Mouse (Mus musculus) testis, adult 2 months (tissue): ENCODE data around the gene Map1lc3a. TPM values are rescaled to one million over a fixed set of nuclear protein-coding genes. Genes with fewer than 3 reads are reported as not detected.

Experiments used
- H3K27ac ChIP-seq: fragments of 200-500 bp; 2 replicates; pipeline ENCODE4 v1.5.1; 2012; ENCODE audit warnings: low read depth, low read length; ENCODE audit not compliant: control insufficient read depth, insufficient read depth
- H3K27me3 ChIP-seq: fragments of 200-500 bp; 2 replicates; pipeline ENCODE4 v1.6.1; 2012; ENCODE audit warnings: mild to moderate bottlenecking, low read length, moderate library complexity; ENCODE audit not compliant: control insufficient read depth, insufficient read depth
- H3K36me3 ChIP-seq: fragments of 200-500 bp; 2 replicates; pipeline ENCODE4 v1.6.1; 2012; ENCODE audit warnings: mild to moderate bottlenecking, low read length; ENCODE audit not compliant: control insufficient read depth, insufficient read depth
- H3K4me1 ChIP-seq: fragments of 200-500 bp; 2 replicates; pipeline ENCODE4 v1.6.1; 2012; ENCODE audit warnings: low read length; ENCODE audit not compliant: control insufficient read depth, insufficient read depth
- H3K4me3 ChIP-seq: fragments of 200-500 bp; 2 replicates; pipeline ENCODE4 v1.5.1; 2012; ENCODE audit warnings: low read depth, mild to moderate bottlenecking, low read length, moderate library complexity, mixed read lengths; ENCODE audit not compliant: control insufficient read depth
- CTCF ChIP-seq: fragments of 200-500 bp; IDR thresholded peaks from 2 replicates; pipeline ENCODE4 v1.5.1; 2012; ENCODE audit warnings: low read depth, mild to moderate bottlenecking, inconsistent platforms, low read length, moderate library complexity; ENCODE audit not compliant: control insufficient read depth, insufficient read depth, insufficient replicate concordance
- POLR2A ChIP-seq: fragments of 200-500 bp; IDR thresholded peaks from 2 replicates; pipeline ENCODE4 v1.6.1; 2012; ENCODE audit warnings: low read depth, mild to moderate bottlenecking, inconsistent platforms, low read length, moderate library complexity; ENCODE audit not compliant: control insufficient read depth
- polyA plus RNA-seq: library from polyadenylated mRNA; depleted of rRNA; stranded (reverse); fragments of >200 nt; gene quantifications from 2 replicates; pipeline ENCODE4 v1.2.3, GENCODE M21; 2012

Gene Map1lc3a
- polyA plus RNA-seq, 1 experiment, result 897 TPM

DNA sequence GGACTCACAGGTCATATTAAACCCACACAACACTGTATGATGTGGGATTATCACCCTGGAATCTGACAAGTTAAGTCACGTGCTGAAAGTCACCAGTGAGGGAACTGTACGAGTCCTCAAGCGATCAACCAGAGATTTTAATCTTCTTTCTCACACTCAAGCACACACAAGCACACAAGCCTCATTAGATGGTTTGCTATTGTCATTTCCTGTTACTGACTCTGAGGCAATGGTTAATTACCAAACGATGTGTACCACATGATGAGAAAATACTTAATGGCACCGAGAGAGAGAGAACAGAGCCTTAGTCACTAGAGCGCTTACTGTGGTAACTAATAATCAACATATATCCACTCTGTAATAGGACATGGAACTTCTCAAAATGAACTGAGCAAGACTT, 9.6 kb downstream of the Map1lc3a start:
- Histone ChIP-seq H3K27ac (no peak overlapping the region), H3K36me3 (no peaks in the 10 kb centered on the region), H3K4me1 (no peaks in the 10 kb centered on the region), H3K27me3 (no peaks in the 10 kb centered on the region), H3K4me3 (no peak overlapping the region)
- TF ChIP-seq CTCF (no peak), POLR2A (no peak)

DNA sequence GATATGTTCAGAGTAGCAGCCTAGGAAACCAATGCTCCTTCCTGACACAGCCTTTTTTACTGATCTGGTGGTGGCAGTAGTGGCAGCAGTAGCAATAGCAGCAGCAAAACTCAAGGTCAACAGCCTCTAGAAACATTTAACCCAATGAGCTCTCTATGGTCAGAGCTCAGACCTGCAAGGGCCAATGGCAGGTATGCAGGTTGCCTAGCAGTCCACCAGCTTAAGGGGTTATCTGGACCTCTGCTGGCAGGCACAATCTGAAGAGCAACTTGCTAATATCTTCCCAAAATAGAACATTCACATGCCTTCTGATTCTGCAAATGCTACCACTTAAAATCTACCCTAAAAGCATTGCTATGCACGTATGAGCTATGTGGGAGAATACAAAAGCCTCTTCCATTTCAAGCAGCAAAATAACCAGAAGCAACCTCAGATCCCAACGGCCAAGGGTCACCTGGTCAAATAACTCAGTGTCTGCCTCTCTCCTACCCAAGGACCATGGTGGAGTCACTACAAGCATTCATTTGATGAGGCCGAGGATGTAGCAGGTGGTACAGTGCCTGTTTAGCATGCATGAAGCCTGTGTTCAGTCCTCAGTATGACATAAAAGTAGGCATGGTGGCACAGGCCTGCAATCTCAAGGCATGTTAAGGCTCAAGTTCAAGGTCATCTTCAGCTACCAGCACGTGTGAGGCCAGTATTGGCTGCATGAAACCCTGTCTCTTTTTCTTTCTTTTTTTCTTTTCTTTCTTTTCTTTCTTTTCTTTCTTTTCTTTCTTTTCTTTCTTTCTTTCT, 11.6 kb downstream of the Map1lc3a start:
- Histone ChIP-seq H3K4me1 (no peaks in the 10 kb centered on the region), H3K4me3 (no peak overlapping the region), H3K27me3 (no peaks in the 10 kb centered on the region), H3K36me3 (peaks cover 1% of the 10 kb centered on the region; the same call in 1 of the 2 replicates), H3K27ac (no peak overlapping the region)
- no peak for TF ChIP-seq POLR2A
- no peak for TF ChIP-seq CTCF

- Histone ChIP-seq H3K36me3 (peaks cover 1% of the 10 kb centered on the region; the same call in 1 of the 2 replicates), H3K27me3 (no peaks in the 10 kb centered on the region), H3K4me1 (no peaks in the 10 kb centered on the region), H3K4me3 (no peak overlapping the region), H3K27ac (no peak overlapping the region)
- TF ChIP-seq CTCF (no peak), POLR2A (no peak)
Observed at GRCm38 (mm10) chr2:155290066-155290465, 14.0 kb downstream of the Map1lc3a start.

- Histone ChIP-seq H3K4me1 (no peaks in the 10 kb centered on the region), H3K36me3 (peaks cover 1% of the 10 kb centered on the region; the same call in 1 of the 2 replicates), H3K4me3 (no peak overlapping the region), H3K27me3 (no peaks in the 10 kb centered on the region), H3K27ac (no peak overlapping the region)
- TF ChIP-seq POLR2A, result no peak
- TF ChIP-seq CTCF, result peak; percentile 22; the same call in 1 of the 2 replicates
Observed at GRCm38 (mm10) chr2:155293382-155293781, 17.3 kb downstream of the Map1lc3a start.

DNA sequence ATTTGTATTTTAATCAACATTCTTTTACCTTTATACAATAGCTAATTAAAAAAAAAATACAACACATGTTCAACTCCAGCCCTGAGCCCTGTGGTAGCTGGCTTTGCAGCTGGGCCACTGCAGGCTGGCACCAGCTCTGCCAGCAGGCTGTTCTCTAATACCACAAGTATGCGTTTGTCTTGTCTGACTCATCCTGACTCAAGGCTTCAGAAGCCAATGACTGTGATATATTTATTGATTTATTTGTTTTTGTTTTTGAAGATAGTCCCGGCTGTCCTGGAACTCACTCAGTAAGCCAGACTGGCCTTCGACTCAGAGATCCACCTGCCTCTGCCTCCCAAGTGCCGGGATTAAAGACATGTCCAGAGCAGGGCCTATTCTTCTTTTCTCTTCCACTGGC, 17.8 kb downstream of the Map1lc3a start:
- Histone ChIP-seq H3K27me3 (no peaks in the 10 kb centered on the region), H3K27ac (no peak overlapping the region), H3K4me3 (no peak overlapping the region), H3K36me3 (peaks cover 3% of the 10 kb centered on the region; the same call in 1 of the 2 replicates), H3K4me1 (no peaks in the 10 kb centered on the region)
- no peak for TF ChIP-seq CTCF
- no peak for TF ChIP-seq POLR2A

- H3K4me3 ChIP-seq, result no peak overlapping the region
- no peak overlapping the region for H3K27ac ChIP-seq
- no peaks in the 10 kb centered on the region for H3K27me3 ChIP-seq
- no peaks in the 10 kb centered on the region for H3K4me1 ChIP-seq
- peaks cover 3% of the 10 kb centered on the region; the same call in 1 of the 2 replicates for H3K36me3 ChIP-seq
- TF ChIP-seq POLR2A, result no peak
- no peak for TF ChIP-seq CTCF
Observed at GRCm38 (mm10) chr2:155295453-155295852, 19.4 kb downstream of the Map1lc3a start.

GRCm38 (mm10) chr2:155299563-155299962, 23.5 kb downstream of the Map1lc3a start:
- H3K27me3 ChIP-seq, result no peaks in the 10 kb centered on the region
- no peak overlapping the region for H3K27ac ChIP-seq
- no peak for TF ChIP-seq POLR2A
- TF ChIP-seq CTCF, result no peak
- peaks cover 2% of the 10 kb centered on the region; the same call in 1 of the 2 replicates for H3K36me3 ChIP-seq
- H3K4me1 ChIP-seq, result no peaks in the 10 kb centered on the region
- no peak overlapping the region for H3K4me3 ChIP-seq
